Mouse (Mus musculus): ENCODE results near the gene Sh2d6. TPM values are rescaled to one million over a fixed set of nuclear protein-coding genes. Genes with fewer than 3 reads are reported as not detected.
A peak's percentile ranks its signal among the peaks of the same experiment; 100 is the strongest.

Sh2d6 gene
- polyA plus RNA-seq, 1 experiment, result 1.9 TPM

GRCm38 (mm10) chr6:72510686-72511421, 10.7 kb downstream of the Sh2d6 start:
- TF ChIP-seq POLR2A (IDR thresholded peaks at IDR 0.05; ENCODE audit: low read depth, low read length), result no peak
- TF ChIP-seq CTCF (IDR thresholded peaks at IDR 0.05; ENCODE audit: borderline replicate concordance, insufficient read depth, low read length), result no peak
- Histone ChIP-seq H3K4me1 (ENCODE audit: control insufficient read depth, insufficient read depth, low read length) (peaks cover 7% of the 10 kb centered on the region; the same call in 1 of the 2 replicates), H3K4me3 (ENCODE audit: insufficient read depth, low read length) (no peak overlapping the region), H3K27ac (ENCODE audit: insufficient read depth, low read length) (no peak overlapping the region)

DNA sequence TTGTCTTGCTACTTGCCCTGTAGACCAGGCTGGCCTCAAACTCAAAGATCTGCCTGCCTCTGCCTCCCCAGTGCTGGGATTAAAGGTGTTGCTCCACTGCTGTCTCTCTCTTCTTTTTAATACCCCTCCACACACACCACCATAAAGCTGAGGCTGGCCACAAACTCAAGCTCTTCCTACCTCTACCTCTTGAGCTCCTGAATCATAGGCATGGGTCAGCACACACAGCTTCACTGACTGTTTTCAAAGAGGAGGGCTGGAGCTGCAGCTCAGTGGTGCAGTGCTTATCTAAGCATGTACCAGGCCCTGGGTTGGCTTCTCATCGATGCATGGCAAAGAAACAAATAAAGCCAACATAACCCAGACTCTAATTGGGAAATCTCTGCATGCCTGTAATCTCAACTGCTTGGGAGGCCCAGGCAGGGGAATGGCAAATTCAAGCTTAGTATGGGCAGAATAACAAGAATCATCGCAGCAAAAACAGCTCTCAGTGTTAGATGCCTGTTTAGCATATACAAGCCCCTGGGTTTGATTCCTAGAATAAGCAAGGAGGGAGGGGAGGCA, 11.6 kb downstream of the Sh2d6 start:
- Histone ChIP-seq H3K4me1 (ENCODE audit: control insufficient read depth, insufficient read depth, low read length) (peaks cover 7% of the 10 kb centered on the region; the same call in 1 of the 2 replicates), H3K27ac (ENCODE audit: insufficient read depth, low read length) (peak overlapping the region; percentile 3; the same call in 1 of the 2 replicates), H3K4me3 (ENCODE audit: insufficient read depth, low read length) (no peak overlapping the region)
- no peak for TF ChIP-seq POLR2A (IDR thresholded peaks at IDR 0.05; ENCODE audit: low read depth, low read length)
- TF ChIP-seq CTCF (IDR thresholded peaks at IDR 0.05; ENCODE audit: borderline replicate concordance, insufficient read depth, low read length), result no peak

GRCm38 (mm10) chr6:72508596-72508995, 12.9 kb downstream of the Sh2d6 start:
- H3K27ac ChIP-seq (ENCODE audit: insufficient read depth, low read length), result peak overlapping the region; percentile 77
- peaks cover 9% of the 10 kb centered on the region for H3K4me1 ChIP-seq (ENCODE audit: control insufficient read depth, insufficient read depth, low read length)

GRCm38 (mm10) chr6:72506104-72506503, 15.4 kb downstream of the Sh2d6 start:
- Histone ChIP-seq H3K4me3 (ENCODE audit: insufficient read depth, low read length) (no peak overlapping the region), H3K4me1 (ENCODE audit: control insufficient read depth, insufficient read depth, low read length) (peaks cover 2% of the 10 kb centered on the region; the same call in 1 of the 2 replicates), H3K27ac (ENCODE audit: insufficient read depth, low read length) (no peak overlapping the region)
- TF ChIP-seq POLR2A (IDR thresholded peaks at IDR 0.05; ENCODE audit: low read depth, low read length) (no peak), CTCF (IDR thresholded peaks at IDR 0.05; ENCODE audit: borderline replicate concordance, insufficient read depth, low read length) (no peak)

More at GRCm38 (mm10) chr6:72508596-72508995, 12.9 kb downstream of the Sh2d6 start:
- no peak overlapping the region for H3K4me3 ChIP-seq (ENCODE audit: insufficient read depth, low read length)
- no peak; the same call in 1 of the 2 replicates for TF ChIP-seq POLR2A (IDR thresholded peaks at IDR 0.05; ENCODE audit: low read depth, low read length)
- no peak for TF ChIP-seq CTCF (IDR thresholded peaks at IDR 0.05; ENCODE audit: borderline replicate concordance, insufficient read depth, low read length)

GRCm38 (mm10) chr6:72503939-72504338, 17.6 kb downstream of the Sh2d6 start:
- Histone ChIP-seq H3K4me1 (ENCODE audit: control insufficient read depth, insufficient read depth, low read length) (peaks cover 2% of the 10 kb centered on the region; the same call in 1 of the 2 replicates), H3K27ac (ENCODE audit: insufficient read depth, low read length) (no peak overlapping the region), H3K4me3 (ENCODE audit: insufficient read depth, low read length) (no peak overlapping the region)
- TF ChIP-seq CTCF (IDR thresholded peaks at IDR 0.05; ENCODE audit: borderline replicate concordance, insufficient read depth, low read length) (no peak), POLR2A (IDR thresholded peaks at IDR 0.05; ENCODE audit: low read depth, low read length) (no peak)

- no peak overlapping the region for H3K27ac ChIP-seq (ENCODE audit: insufficient read depth, low read length)
- peaks cover 2% of the 10 kb centered on the region; the same call in 1 of the 2 replicates for H3K4me1 ChIP-seq (ENCODE audit: control insufficient read depth, insufficient read depth, low read length)
- no peak overlapping the region for H3K4me3 ChIP-seq (ENCODE audit: insufficient read depth, low read length)
- TF ChIP-seq POLR2A (IDR thresholded peaks at IDR 0.05; ENCODE audit: low read depth, low read length) (no peak), CTCF (IDR thresholded peaks at IDR 0.05; ENCODE audit: borderline replicate concordance, insufficient read depth, low read length) (no peak)
These were observed 18.2 kb downstream of the Sh2d6 start for GRCm38 (mm10) chr6:72503309-72503708.

- Histone ChIP-seq H3K4me1 (ENCODE audit: control insufficient read depth, insufficient read depth, low read length) (peaks cover 2% of the 10 kb centered on the region; the same call in 1 of the 2 replicates), H3K4me3 (ENCODE audit: insufficient read depth, low read length) (no peak overlapping the region), H3K27ac (ENCODE audit: insufficient read depth, low read length) (no peak overlapping the region)
- no peak for TF ChIP-seq CTCF (IDR thresholded peaks at IDR 0.05; ENCODE audit: borderline replicate concordance, insufficient read depth, low read length)
- no peak for TF ChIP-seq POLR2A (IDR thresholded peaks at IDR 0.05; ENCODE audit: low read depth, low read length)
These were observed 22.6 kb downstream of the Sh2d6 start for GRCm38 (mm10) chr6:72498950-72499349.

- no peak for TF ChIP-seq POLR2A (IDR thresholded peaks at IDR 0.05; ENCODE audit: low read depth, low read length)
- no peak for TF ChIP-seq CTCF (IDR thresholded peaks at IDR 0.05; ENCODE audit: borderline replicate concordance, insufficient read depth, low read length)
- Histone ChIP-seq H3K4me3 (ENCODE audit: insufficient read depth, low read length) (no peak overlapping the region), H3K4me1 (ENCODE audit: control insufficient read depth, insufficient read depth, low read length) (peaks cover 6% of the 10 kb centered on the region), H3K27ac (ENCODE audit: insufficient read depth, low read length) (no peak overlapping the region)
These were observed 28.6 kb downstream of the Sh2d6 start for GRCm38 (mm10) chr6:72492892-72493291.

DNA sequence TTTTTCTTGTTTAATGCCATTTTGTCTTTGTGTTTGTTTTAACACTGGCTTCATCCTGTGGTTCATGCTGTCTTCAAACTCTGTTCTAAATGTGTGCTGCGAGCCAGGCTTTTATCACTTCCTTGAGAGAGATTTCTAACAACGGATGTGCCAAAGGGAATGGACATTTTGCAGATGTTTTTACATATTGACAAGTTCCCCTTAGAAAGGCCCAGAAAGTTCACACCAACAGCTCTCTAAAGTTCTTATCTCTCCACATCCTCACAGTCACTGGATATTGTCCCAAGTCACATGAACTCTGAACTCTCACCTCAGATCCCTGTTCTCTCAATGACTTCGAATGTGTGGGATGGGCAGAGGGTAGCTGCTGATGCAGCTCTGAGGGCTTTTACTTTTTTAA, 30.4 kb downstream of the Sh2d6 start:
- no peak for TF ChIP-seq CTCF (IDR thresholded peaks at IDR 0.05; ENCODE audit: borderline replicate concordance, insufficient read depth, low read length)
- TF ChIP-seq POLR2A (IDR thresholded peaks at IDR 0.05; ENCODE audit: low read depth, low read length), result no peak
- peaks cover 11% of the 10 kb centered on the region for H3K4me1 ChIP-seq (ENCODE audit: control insufficient read depth, insufficient read depth, low read length)
- no peak overlapping the region for H3K27ac ChIP-seq (ENCODE audit: insufficient read depth, low read length)
- H3K4me3 ChIP-seq (ENCODE audit: insufficient read depth, low read length), result no peak overlapping the region

GRCm38 (mm10) chr6:72489534-72489933, 32.0 kb downstream of the Sh2d6 start:
- Histone ChIP-seq H3K27ac (ENCODE audit: insufficient read depth, low read length) (no peak overlapping the region), H3K4me1 (ENCODE audit: control insufficient read depth, insufficient read depth, low read length) (peaks cover 11% of the 10 kb centered on the region), H3K4me3 (ENCODE audit: insufficient read depth, low read length) (no peak overlapping the region)
- no peak for TF ChIP-seq CTCF (IDR thresholded peaks at IDR 0.05; ENCODE audit: borderline replicate concordance, insufficient read depth, low read length)
- TF ChIP-seq POLR2A (IDR thresholded peaks at IDR 0.05; ENCODE audit: low read depth, low read length), result no peak

Measured in embryonic fibroblast, embryonic 13.5 days (primary cell).